Mouse (Mus musculus): ENCODE results near the gene Xxylt1. TPM values are rescaled to one million over a fixed set of nuclear protein-coding genes. Genes with fewer than 3 reads are reported as not detected.

Gene Xxylt1
- polyA plus RNA-seq, 1 experiment from 2014 or later = 9.7 TPM

- WGBS (ENCODE audit: missing documents) = 22% methylated on average over 20 of the region's 21 CpGs
- Histone ChIP-seq H3K36me3 (ENCODE audit: inconsistent target) (no peaks in the 10 kb centered on the region), H3K4me3 (ENCODE audit: inconsistent target) (no peak overlapping the region), H3K79me2 (ENCODE audit: inconsistent target) (no peaks in the 10 kb centered on the region; the same call in 1 of the 2 replicates), H3K27ac (no peak overlapping the region)
Observed at GRCm38 (mm10) chr16:31070358-31071133, 10.7 kb downstream of the Xxylt1 start.

GRCm38 (mm10) chr16:31069211-31070166 is 11.7 kb downstream of the Xxylt1 start:
- 64% methylated on average over 14 of the region's 14 CpGs for WGBS (ENCODE audit: missing documents)
- Histone ChIP-seq H3K36me3 (ENCODE audit: inconsistent target) (no peaks in the 10 kb centered on the region), H3K27ac (no peak overlapping the region), H3K79me2 (ENCODE audit: inconsistent target) (no peaks in the 10 kb centered on the region; the same call in 1 of the 2 replicates), H3K4me3 (ENCODE audit: inconsistent target) (no peak overlapping the region)

- no peak overlapping the region for H3K4me3 ChIP-seq (ENCODE audit: inconsistent target)
- no peaks in the 10 kb centered on the region; the same call in 1 of the 2 replicates for H3K79me2 ChIP-seq (ENCODE audit: inconsistent target)
- 79% methylated on average over 6 of the region's 7 CpGs for WGBS (ENCODE audit: missing documents)
- H3K27ac ChIP-seq = peak overlapping the region; percentile 86
- H3K36me3 ChIP-seq (ENCODE audit: inconsistent target) = no peaks in the 10 kb centered on the region
Observed at GRCm38 (mm10) chr16:31068280-31068679, 13.0 kb downstream of the Xxylt1 start.

- Histone ChIP-seq H3K4me3 (ENCODE audit: inconsistent target) (no peak overlapping the region), H3K36me3 (ENCODE audit: inconsistent target) (no peaks in the 10 kb centered on the region), H3K79me2 (ENCODE audit: inconsistent target) (no peaks in the 10 kb centered on the region; the same call in 1 of the 2 replicates), H3K27ac (peak overlapping the region; percentile 86)
- WGBS (ENCODE audit: missing documents) = 16% methylated on average over 15 of the region's 15 CpGs
Observed at GRCm38 (mm10) chr16:31066344-31067098, 14.7 kb downstream of the Xxylt1 start.

GRCm38 (mm10) chr16:31064782-31065181 is 16.4 kb downstream of the Xxylt1 start:
- Histone ChIP-seq H3K79me2 (ENCODE audit: inconsistent target) (no peaks in the 10 kb centered on the region; the same call in 1 of the 2 replicates), H3K4me3 (ENCODE audit: inconsistent target) (no peak overlapping the region), H3K36me3 (ENCODE audit: inconsistent target) (no peaks in the 10 kb centered on the region), H3K27ac (no peak overlapping the region)
- WGBS (ENCODE audit: missing documents) = 60% methylated on average over 6 of the region's 6 CpGs

GRCm38 (mm10) chr16:31062918-31063317 is 18.3 kb downstream of the Xxylt1 start:
- Histone ChIP-seq H3K27ac (no peak overlapping the region), H3K79me2 (ENCODE audit: inconsistent target) (no peaks in the 10 kb centered on the region; the same call in 1 of the 2 replicates), H3K36me3 (ENCODE audit: inconsistent target) (no peaks in the 10 kb centered on the region), H3K4me3 (ENCODE audit: inconsistent target) (no peak overlapping the region)
- 91% methylated on average over 3 of the region's 3 CpGs for WGBS (ENCODE audit: missing documents)

GRCm38 (mm10) chr16:31061246-31061880 is 19.9 kb downstream of the Xxylt1 start:
- no peak overlapping the region for H3K4me3 ChIP-seq (ENCODE audit: inconsistent target)
- no peaks in the 10 kb centered on the region; the same call in 1 of the 2 replicates for H3K79me2 ChIP-seq (ENCODE audit: inconsistent target)
- no peak overlapping the region for H3K27ac ChIP-seq
- WGBS (ENCODE audit: missing documents) = 86% methylated on average over 9 of the region's 11 CpGs
- H3K36me3 ChIP-seq (ENCODE audit: inconsistent target) = no peaks in the 10 kb centered on the region

- Histone ChIP-seq H3K4me3 (ENCODE audit: inconsistent target) (no peak overlapping the region), H3K79me2 (ENCODE audit: inconsistent target) (no peaks in the 10 kb centered on the region; the same call in 1 of the 2 replicates), H3K36me3 (ENCODE audit: inconsistent target) (no peaks in the 10 kb centered on the region), H3K27ac (no peak overlapping the region)
- 98% methylated on average over 12 of the region's 13 CpGs for WGBS (ENCODE audit: missing documents)
Observed at GRCm38 (mm10) chr16:31060714-31061113, 20.5 kb downstream of the Xxylt1 start.

GRCm38 (mm10) chr16:31060226-31060625 is 21.0 kb downstream of the Xxylt1 start:
- Histone ChIP-seq H3K4me3 (ENCODE audit: inconsistent target) (no peak overlapping the region), H3K36me3 (ENCODE audit: inconsistent target) (no peaks in the 10 kb centered on the region), H3K27ac (no peak overlapping the region), H3K79me2 (ENCODE audit: inconsistent target) (no peaks in the 10 kb centered on the region; the same call in 1 of the 2 replicates)
- 95% methylated on average over 3 of the region's 3 CpGs for WGBS (ENCODE audit: missing documents)

- Histone ChIP-seq H3K4me3 (ENCODE audit: inconsistent target) (no peak overlapping the region), H3K36me3 (ENCODE audit: inconsistent target) (no peaks in the 10 kb centered on the region)
- 96% methylated on average over 4 of the region's 4 CpGs for WGBS (ENCODE audit: missing documents)
Observed at GRCm38 (mm10) chr16:31059730-31060129, 21.5 kb downstream of the Xxylt1 start.

GRCm38 (mm10) chr16:31052812-31053211 is 28.4 kb downstream of the Xxylt1 start:
- Histone ChIP-seq H3K4me3 (ENCODE audit: inconsistent target) (no peak overlapping the region), H3K27ac (no peak overlapping the region), H3K79me2 (ENCODE audit: inconsistent target) (no peaks in the 10 kb centered on the region), H3K36me3 (ENCODE audit: inconsistent target) (no peaks in the 10 kb centered on the region)
- 82% methylated on average over 6 of the region's 6 CpGs for WGBS (ENCODE audit: missing documents)

More at GRCm38 (mm10) chr16:31059730-31060129, 21.5 kb downstream of the Xxylt1 start:
- Histone ChIP-seq H3K79me2 (ENCODE audit: inconsistent target) (no peaks in the 10 kb centered on the region; the same call in 1 of the 2 replicates), H3K27ac (no peak overlapping the region)

- Histone ChIP-seq H3K79me2 (ENCODE audit: inconsistent target) (no peaks in the 10 kb centered on the region), H3K36me3 (ENCODE audit: inconsistent target) (no peaks in the 10 kb centered on the region), H3K4me3 (ENCODE audit: inconsistent target) (no peak overlapping the region), H3K27ac (no peak overlapping the region)
- 86% methylated on average over 7 of the region's 7 CpGs for WGBS (ENCODE audit: missing documents)
Observed at GRCm38 (mm10) chr16:31052177-31052726, 29.0 kb downstream of the Xxylt1 start.

- Histone ChIP-seq H3K27ac (no peak overlapping the region), H3K79me2 (ENCODE audit: inconsistent target) (no peaks in the 10 kb centered on the region), H3K36me3 (ENCODE audit: inconsistent target) (no peaks in the 10 kb centered on the region), H3K4me3 (ENCODE audit: inconsistent target) (no peak overlapping the region)
- WGBS (ENCODE audit: missing documents) = 86% methylated on average over 7 of the region's 7 CpGs
Observed at GRCm38 (mm10) chr16:31050701-31051100, 30.5 kb downstream of the Xxylt1 start.

Data from macrophage (primary cell).